Mouse (Mus musculus) kidney, postnatal 0 days (tissue): ENCODE results near the gene Heatr5a. TPM values are rescaled to one million over a fixed set of nuclear protein-coding genes. Genes with fewer than 3 reads are reported as not detected.
A peak's percentile ranks its signal among the peaks of the same experiment; 100 is the strongest.

ENCODE experiments used
- ATAC-seq: fragments of 200-750 bp; cut with Nextera tagmentation; replicated peaks from 2 replicates; pipeline ENCODE4 v1.8.0; 2017; ENCODE audit warnings: low read depth, moderate number of reproducible peaks, moderate TSS enrichment, moderate library complexity; ENCODE audit not compliant: low FRiP score
- DNase-seq: peaks from one replicate; pipeline ENCODE4 v3.0.0-alpha.2; 2016; ENCODE audit warnings: low spot score
- H3K27ac ChIP-seq: fragments of 300-500 bp; sonication (generic); 2 replicates; pipeline ENCODE4 v1.5.1; 2014; ENCODE audit warnings: mild to moderate bottlenecking
- H3K27me3 ChIP-seq: fragments of 300-500 bp; sonication (generic); 2 replicates; pipeline ENCODE4 v1.6.1; 2014; ENCODE audit warnings: low read length, mixed read lengths; ENCODE audit not compliant: insufficient read depth
- H3K36me3 ChIP-seq: fragments of 300-500 bp; sonication (generic); 2 replicates; pipeline ENCODE4 v1.6.1; 2014; ENCODE audit warnings: low read length, mixed read lengths; ENCODE audit not compliant: insufficient read depth
- H3K4me1 ChIP-seq: fragments of 300-500 bp; sonication (generic); replicated peaks from 2 replicates; pipeline ENCODE4 v1.6.1; 2014; ENCODE audit warnings: antibody characterized with exemption, low read length, mixed read lengths; ENCODE audit not compliant: insufficient read depth
- H3K4me2 ChIP-seq: fragments of 300-500 bp; sonication (generic); 2 replicates; pipeline ENCODE4 v1.6.1; 2014; ENCODE audit warnings: mild to moderate bottlenecking, low read length, moderate library complexity, mixed read lengths
- H3K4me3 ChIP-seq: fragments of 300-500 bp; sonication (generic); replicated peaks from 2 replicates; pipeline ENCODE4 v1.5.1; 2014; ENCODE audit warnings: low read depth, low read length
- H3K9ac ChIP-seq: fragments of 300-500 bp; sonication (generic); 2 replicates; pipeline ENCODE4 v1.6.1; 2014; ENCODE audit warnings: low read depth, low read length
- H3K9me3 ChIP-seq: fragments of 300-500 bp; sonication (generic); replicated peaks from 2 replicates; pipeline ENCODE4 v1.6.1; 2016; ENCODE audit warnings: low read length, inconsistent platforms, mixed read lengths
- CTCF ChIP-seq: IDR thresholded peaks from 2 replicates; pipeline ENCODE4 v1.5.1; 2016; ENCODE audit warnings: antibody characterized with exemption, low read depth, mild to moderate bottlenecking, moderate library complexity
- WGBS: fragments of 180-500 bp; shearing (Covaris S2); extraction: QIAGEN DNeasy Blood & Tissue Kit; methylation state at CpG from one replicate; pipeline ENCODE4 v1.1.7; 2014; 5-methylcytosine and 5-hydroxymethylcytosine counted together
- polyA plus RNA-seq: library from polyadenylated mRNA; unstranded; fragments of >200 nt; fragmentation: Nextera tagmentation; extraction: Ambion mirVana; gene quantifications from 2 replicates; pipeline ENCODE4 v1.2.1, GENCODE M21; 2015

Gene Heatr5a
- polyA plus RNA-seq, 1 experiment from 2014 or later: 3.7 TPM

DNA sequence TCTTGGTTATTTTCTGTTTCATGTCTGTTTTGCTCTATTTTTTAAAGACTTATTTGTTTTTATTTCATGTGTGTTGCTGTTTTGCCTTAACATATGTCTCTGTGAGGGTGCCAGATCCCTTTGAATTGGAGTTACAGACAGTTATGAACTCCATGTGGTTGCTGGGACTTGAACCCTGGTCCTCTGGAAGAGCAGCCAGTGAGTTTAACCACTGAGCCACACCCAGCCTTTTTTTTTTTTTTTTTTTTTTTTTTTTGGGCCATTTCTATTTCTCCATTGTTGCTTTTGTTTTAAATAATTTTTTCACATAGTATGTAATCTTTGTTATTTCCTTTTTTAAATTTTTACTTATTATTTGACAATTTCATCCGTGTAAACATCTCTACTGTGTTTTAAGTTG, 131.3 kb downstream of the Heatr5a start:
- H3K36me3 ChIP-seq: no peaks in the 10 kb centered on the region
- H3K9ac ChIP-seq: no peak overlapping the region
- TF ChIP-seq CTCF: no peak
- no peak overlapping the region for H3K27ac ChIP-seq
- 93% methylated on average over 1 of the region's 1 CpGs for WGBS
- no peaks in the 10 kb centered on the region for H3K4me1 ChIP-seq
- no peaks in the 10 kb centered on the region for H3K27me3 ChIP-seq
- H3K4me3 ChIP-seq: no peak overlapping the region
- H3K9me3 ChIP-seq: no peaks in the 10 kb centered on the region
- H3K4me2 ChIP-seq: no peak overlapping the region
- ATAC-seq (no peak), DNase-seq (no peak)

GRCm38 (mm10) chr12:51835219-51835618, 135.9 kb downstream of the Heatr5a start:
- no peak for TF ChIP-seq CTCF
- DNase-seq (no peak), ATAC-seq (no peak)
- Histone ChIP-seq H3K4me1 (no peaks in the 10 kb centered on the region), H3K9ac (no peak overlapping the region), H3K4me2 (no peak overlapping the region), H3K27ac (no peak overlapping the region), H3K27me3 (no peaks in the 10 kb centered on the region), H3K9me3 (no peaks in the 10 kb centered on the region), H3K36me3 (no peaks in the 10 kb centered on the region), H3K4me3 (no peak overlapping the region)
- 70% methylated on average over 3 of the region's 3 CpGs for WGBS

DNA sequence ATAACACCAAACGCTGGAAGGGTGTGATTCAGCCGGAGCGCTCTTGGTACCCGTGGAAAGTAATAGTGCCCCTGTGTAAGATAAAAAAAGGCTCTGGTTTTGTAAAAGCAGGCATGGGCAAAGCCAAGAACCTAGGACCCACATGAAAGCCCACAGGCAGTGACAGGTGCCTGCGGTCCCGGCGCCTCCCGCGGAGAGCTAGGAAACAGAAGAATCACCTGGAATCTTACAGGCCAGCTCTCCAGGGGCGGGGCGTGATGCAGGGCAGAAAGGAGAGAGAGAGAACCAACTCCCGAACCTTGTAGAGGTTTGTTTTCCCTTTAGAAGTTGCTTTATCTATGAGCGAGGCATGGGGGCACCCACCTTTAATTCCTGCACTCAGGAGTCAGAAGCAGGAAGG, 139.2 kb downstream of the Heatr5a start:
- WGBS: 84% methylated on average over 13 of the region's 13 CpGs
- Histone ChIP-seq H3K9me3 (no peaks in the 10 kb centered on the region), H3K4me3 (no peak overlapping the region)

GRCm38 (mm10) chr12:51831296-51831695, 139.8 kb downstream of the Heatr5a start:
- H3K36me3 ChIP-seq: no peaks in the 10 kb centered on the region
- no peak for DNase-seq
- 0 out of 2 replicates have a peak, but pooled peaks cover 4% of the 10 kb centered on the region for H3K4me1 ChIP-seq
- H3K4me2 ChIP-seq: no peak overlapping the region
- H3K27me3 ChIP-seq: no peaks in the 10 kb centered on the region
- H3K9ac ChIP-seq: no peak overlapping the region
- no peak overlapping the region for H3K27ac ChIP-seq
- TF ChIP-seq CTCF: no peak
- H3K4me3 ChIP-seq: no peak overlapping the region
- ATAC-seq: no peak
- 98% methylated on average over 3 of the region's 3 CpGs for WGBS
- no peaks in the 10 kb centered on the region for H3K9me3 ChIP-seq

More for the DNA sequence above, 139.2 kb downstream of the Heatr5a start:
- H3K36me3 ChIP-seq: no peaks in the 10 kb centered on the region
- TF ChIP-seq CTCF: no peak
- H3K27me3 ChIP-seq: no peaks in the 10 kb centered on the region
- DNase-seq: no peak
- no peak for ATAC-seq
- 0 out of 2 replicates have a peak, but pooled peaks cover 4% of the 10 kb centered on the region for H3K4me1 ChIP-seq
- no peak overlapping the region for H3K9ac ChIP-seq
- H3K27ac ChIP-seq: no peak overlapping the region
- H3K4me2 ChIP-seq: no peak overlapping the region

DNA sequence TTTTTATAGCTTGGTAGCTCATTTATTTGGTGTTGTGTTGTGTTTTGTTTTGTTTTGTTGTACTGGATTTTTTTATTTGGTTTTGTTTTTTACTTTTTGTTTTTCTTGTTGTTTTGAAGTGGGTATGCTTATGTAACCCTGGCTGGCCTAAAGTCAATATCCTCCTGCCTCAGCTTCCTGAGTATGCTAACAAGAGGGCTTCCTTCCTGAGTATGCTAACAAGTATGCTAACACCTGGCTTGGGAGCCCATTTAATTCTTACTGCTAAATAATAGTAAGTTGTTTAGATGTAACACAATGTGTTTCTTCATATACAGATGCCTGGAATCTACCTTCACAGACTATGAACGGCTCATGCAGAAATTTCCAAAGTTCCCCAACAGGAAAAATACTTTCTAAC, 140.4 kb downstream of the Heatr5a start:
- Histone ChIP-seq H3K27me3 (no peaks in the 10 kb centered on the region), H3K4me1 (0 out of 2 replicates have a peak, but pooled peaks cover 4% of the 10 kb centered on the region), H3K4me3 (peak overlapping the region; percentile 79), H3K27ac (0 out of 2 replicates have a peak overlapping the region, but pooled peaks have one; percentile 99), H3K4me2 (peak overlapping the region; percentile 78), H3K36me3 (0 out of 2 replicates have a peak, but pooled peaks cover 3% of the 10 kb centered on the region), H3K9me3 (no peaks in the 10 kb centered on the region), H3K9ac (no peak overlapping the region)
- 91% methylated on average over 1 of the region's 1 CpGs for WGBS
- TF ChIP-seq CTCF: no peak
- DNase-seq (no peak), ATAC-seq (no peak)

DNA sequence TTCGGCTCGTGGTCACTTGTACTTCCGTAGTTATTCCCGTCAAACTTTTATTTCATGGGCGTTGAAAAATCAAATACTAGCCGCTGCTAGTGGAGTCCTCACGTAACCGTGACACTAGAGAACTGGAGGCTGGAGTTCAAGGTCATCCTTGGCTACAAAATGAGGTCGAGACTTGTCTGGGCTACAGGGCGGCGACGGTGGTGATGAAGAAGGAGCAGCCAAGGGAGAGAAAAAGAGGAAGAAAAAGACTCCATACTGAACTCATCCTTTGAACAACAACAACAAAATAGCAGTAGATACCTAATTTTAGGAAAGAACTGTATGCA, 141.1 kb downstream of the Heatr5a start:
- WGBS: under 1% methylated on average over 12 of the region's 12 CpGs
- Histone ChIP-seq H3K27me3 (no peaks in the 10 kb centered on the region), H3K9ac (peak overlapping the region; percentile 97), H3K36me3 (0 out of 2 replicates have a peak, but pooled peaks cover 3% of the 10 kb centered on the region), H3K27ac (peak overlapping the region; percentile 99), H3K4me2 (peak overlapping the region; percentile 78), H3K4me3 (peak overlapping the region; percentile 79), H3K9me3 (no peaks in the 10 kb centered on the region), H3K4me1 (0 out of 2 replicates have a peak, but pooled peaks cover 4% of the 10 kb centered on the region)
- TF ChIP-seq CTCF: no peak
- DNase-seq (no peak), ATAC-seq (no peak; the same call in 1 of the 2 replicates)
